Mouse (Mus musculus) bone marrow macrophage, adult 2 months (primary cell): ENCODE data around the gene Gm13030.

Source experiments
- CTCF ChIP-seq: IDR thresholded peaks from 2 replicates; pipeline ENCODE4 v1.5.1; 2012; ENCODE audit warnings: low read depth, mild to moderate bottlenecking, low read length, moderate library complexity
- POLR2A ChIP-seq: IDR thresholded peaks from 2 replicates; pipeline ENCODE4 v1.6.1; 2012; ENCODE audit warnings: mild to moderate bottlenecking, low read depth, low read length, borderline replicate concordance

GRCm38 (mm10) chr4:138921254-138922130 lies 47.7 kb upstream of the Gm13030 start:
- TF ChIP-seq POLR2A = no peak
- TF ChIP-seq CTCF = no peak
